Mouse (Mus musculus) forebrain, embryonic 14.5 days (tissue): ENCODE results near the gene Scfd2. TPM values are rescaled to one million over a fixed set of nuclear protein-coding genes. Genes with fewer than 3 reads are reported as not detected.

Source experiments
- ATAC-seq: fragments of 200-750 bp; cut with Nextera tagmentation; 2 replicates; pipeline ENCODE4 v1.8.0; 2017; ENCODE audit warnings: mild to moderate bottlenecking, moderate library complexity
- DNase-seq: peaks from one replicate; pipeline ENCODE4 v3.0.0-alpha.2; 2015; ENCODE audit warnings: low spot score
- H3K27ac ChIP-seq: fragments of 300-500 bp; sonication (generic); 2 replicates; pipeline ENCODE4 v1.5.1; 2014; ENCODE audit warnings: low read depth, mild to moderate bottlenecking, control low read depth, low read length, moderate library complexity
- H3K27me3 ChIP-seq: fragments of 300-500 bp; sonication (generic); replicated peaks from 2 replicates; pipeline ENCODE4 v1.6.1; 2014; ENCODE audit warnings: low read length, control low read depth, mixed read lengths; ENCODE audit not compliant: control insufficient read depth, insufficient read depth
- H3K36me3 ChIP-seq: fragments of 300-500 bp; sonication (generic); 2 replicates; pipeline ENCODE4 v1.6.1; 2014; ENCODE audit warnings: low read length, control low read depth; ENCODE audit not compliant: control insufficient read depth, insufficient read depth
- H3K4me1 ChIP-seq: fragments of 300-500 bp; sonication (generic); 2 replicates; pipeline ENCODE4 v1.6.1; 2014; ENCODE audit warnings: antibody characterized with exemption, low read length, control low read depth; ENCODE audit not compliant: control insufficient read depth, insufficient read depth
- H3K4me2 ChIP-seq: fragments of 300-500 bp; sonication (generic); 2 replicates; pipeline ENCODE4 v1.6.1; 2014; ENCODE audit warnings: mild to moderate bottlenecking, control low read depth, low read length
- H3K4me3 ChIP-seq: fragments of 300-500 bp; sonication (generic); 2 replicates; pipeline ENCODE4 v1.5.1; 2014; ENCODE audit warnings: low read depth, low read length, control low read depth
- H3K9ac ChIP-seq: fragments of 300-500 bp; sonication (generic); 2 replicates; pipeline ENCODE4 v1.6.1; 2014; ENCODE audit warnings: mild to moderate bottlenecking, low read length, control low read depth, moderate library complexity
- H3K9me3 ChIP-seq: fragments of 300-500 bp; sonication (generic); replicated peaks from 2 replicates; pipeline ENCODE4 v1.6.1; 2016; ENCODE audit warnings: low read length, control low read depth, mixed read lengths; ENCODE audit not compliant: control insufficient read depth
- WGBS: fragments of 180-500 bp; shearing (Covaris S2); extraction: QIAGEN DNeasy Blood & Tissue Kit; methylation state at CpG from one replicate; pipeline ENCODE4 v1.1.7; 2014; 5-methylcytosine and 5-hydroxymethylcytosine counted together
- polyA plus RNA-seq: library from polyadenylated mRNA; unstranded; fragments of >200 nt; fragmentation: Nextera tagmentation; extraction: Ambion mirVana; gene quantifications from 2 replicates; pipeline ENCODE4 v1.2.1, GENCODE M21; 2014

Gene Scfd2
- polyA plus RNA-seq, 1 experiment from 2014 or later, result 18.6 TPM

DNA sequence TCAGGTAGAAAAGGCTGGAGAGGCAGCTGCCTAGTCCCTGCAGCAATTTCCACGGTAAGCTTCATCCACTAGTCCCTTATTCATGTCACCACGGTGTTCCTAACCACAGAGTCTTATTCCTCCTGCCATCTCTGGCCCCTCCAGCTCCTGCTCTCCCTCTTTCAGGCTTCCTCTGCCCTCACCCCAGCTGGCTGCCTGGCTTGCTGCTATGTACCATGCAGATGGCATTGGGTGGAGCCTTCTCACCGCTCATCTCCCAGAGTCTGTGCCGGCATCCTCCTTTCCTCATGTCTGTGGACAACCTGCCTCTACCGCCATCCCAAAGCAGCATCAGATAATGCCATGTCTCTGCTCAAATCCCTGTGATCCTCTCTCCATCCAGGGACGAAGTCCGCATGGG is 218.0 kb downstream of the Scfd2 start:
- Histone ChIP-seq H3K36me3 (no peaks in the 10 kb centered on the region), H3K4me2 (no peak overlapping the region), H3K9ac (no peak overlapping the region), H3K27ac (no peak overlapping the region), H3K27me3 (no peaks in the 10 kb centered on the region), H3K4me3 (no peak overlapping the region), H3K9me3 (no peaks in the 10 kb centered on the region), H3K4me1 (no peaks in the 10 kb centered on the region; the same call in 1 of the 2 replicates)
- DNase-seq (no peak), ATAC-seq (no peak)
- WGBS, result 81% methylated on average over 7 of the region's 7 CpGs

DNA sequence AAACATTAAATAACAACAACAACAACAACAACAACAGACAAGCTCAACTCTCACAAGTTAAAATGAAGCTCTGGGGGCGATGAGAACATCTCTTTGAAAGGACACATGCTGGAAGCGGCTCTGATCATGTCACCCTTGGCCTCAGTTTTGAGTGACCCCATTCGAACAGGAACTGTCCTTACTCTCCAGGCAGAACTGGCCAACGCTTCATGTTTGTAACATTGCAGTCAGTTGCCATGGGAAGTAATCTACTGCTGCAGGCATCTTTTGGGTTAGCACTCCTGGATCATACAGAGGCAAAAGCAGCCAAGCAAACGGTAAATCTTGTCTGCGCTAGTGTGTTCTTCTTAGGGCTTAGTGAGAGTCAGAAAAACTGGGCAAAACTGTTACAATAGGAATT is 219.7 kb downstream of the Scfd2 start:
- Histone ChIP-seq H3K27me3 (no peaks in the 10 kb centered on the region), H3K9ac (no peak overlapping the region), H3K4me1 (no peaks in the 10 kb centered on the region; the same call in 1 of the 2 replicates), H3K4me3 (no peak overlapping the region), H3K27ac (no peak overlapping the region), H3K9me3 (no peaks in the 10 kb centered on the region), H3K36me3 (no peaks in the 10 kb centered on the region), H3K4me2 (no peak overlapping the region)
- 58% methylated on average over 6 of the region's 6 CpGs for WGBS
- ATAC-seq (no peak), DNase-seq (no peak)

DNA sequence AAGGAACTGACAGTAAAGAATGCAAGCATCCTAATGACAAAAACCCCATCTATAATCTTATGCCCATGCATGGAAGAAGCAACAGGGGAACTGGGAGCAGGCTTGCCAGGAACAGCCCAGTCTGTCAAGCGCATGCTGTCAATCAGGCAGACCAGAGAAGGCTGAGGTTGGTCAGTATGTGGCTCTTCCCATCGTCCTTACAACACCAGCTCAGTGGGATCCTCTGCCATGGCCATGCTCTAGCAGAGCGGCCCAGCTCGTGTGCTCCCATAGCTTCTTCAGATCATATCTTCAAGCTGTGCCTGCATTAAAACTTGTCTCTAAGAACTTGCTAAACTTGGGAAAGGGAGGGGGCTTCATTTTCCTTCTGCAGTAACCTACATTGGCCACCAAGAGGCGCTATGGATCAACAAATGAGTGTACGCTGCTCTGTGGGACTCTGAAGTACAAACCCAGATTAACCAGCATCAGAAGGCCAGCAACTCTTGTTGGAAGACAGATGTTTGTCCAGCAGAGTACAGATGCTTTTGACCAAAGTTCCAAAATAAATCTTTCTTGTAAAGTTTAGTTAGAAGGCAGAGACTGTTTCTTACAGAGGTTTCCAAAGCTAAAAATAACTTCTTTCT is 220.2 kb downstream of the Scfd2 start:
- DNase-seq, result peak; percentile 83
- H3K36me3 ChIP-seq, result no peaks in the 10 kb centered on the region
- no peak overlapping the region for H3K27ac ChIP-seq
- H3K4me1 ChIP-seq, result no peaks in the 10 kb centered on the region; the same call in 1 of the 2 replicates
- H3K4me2 ChIP-seq, result no peak overlapping the region
- H3K9ac ChIP-seq, result no peak overlapping the region
- H3K4me3 ChIP-seq, result no peak overlapping the region
- no peaks in the 10 kb centered on the region for H3K9me3 ChIP-seq
- WGBS, result 36% methylated on average over 6 of the region's 6 CpGs
- no peaks in the 10 kb centered on the region for H3K27me3 ChIP-seq
- ATAC-seq, result peak; percentile 68

- no peak overlapping the region for H3K9ac ChIP-seq
- 86% methylated on average over 5 of the region's 5 CpGs for WGBS
- no peak overlapping the region for H3K27ac ChIP-seq
- H3K27me3 ChIP-seq, result no peaks in the 10 kb centered on the region
- DNase-seq, result no peak
- H3K4me2 ChIP-seq, result no peak overlapping the region
- H3K4me3 ChIP-seq, result no peak overlapping the region
- ATAC-seq, result no peak
- H3K4me1 ChIP-seq, result no peaks in the 10 kb centered on the region; the same call in 1 of the 2 replicates
- H3K9me3 ChIP-seq, result no peaks in the 10 kb centered on the region
- H3K36me3 ChIP-seq, result no peaks in the 10 kb centered on the region
These were observed 221.5 kb downstream of the Scfd2 start for GRCm38 (mm10) chr5:74310101-74310500.

DNA sequence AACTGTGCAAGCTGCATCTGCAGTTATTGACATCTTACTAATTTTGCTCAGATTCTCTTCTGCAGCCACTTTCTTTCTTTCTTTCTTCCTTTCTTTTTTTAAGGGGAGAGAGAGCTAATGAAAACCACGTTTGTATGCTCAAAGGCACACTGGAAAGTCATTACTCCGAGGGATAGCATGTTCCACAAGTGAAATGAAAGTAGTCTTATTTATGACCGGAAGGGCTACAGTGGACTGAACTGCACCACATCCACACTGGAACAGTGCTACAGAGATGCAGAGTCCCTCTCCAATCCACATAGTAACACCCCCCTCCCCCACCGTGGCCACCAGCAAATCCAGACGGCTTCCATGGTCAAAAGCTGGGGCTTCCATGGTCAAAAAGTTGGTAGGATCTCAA is 224.3 kb downstream of the Scfd2 start:
- Histone ChIP-seq H3K27ac (no peak overlapping the region), H3K27me3 (no peaks in the 10 kb centered on the region), H3K4me3 (no peak overlapping the region), H3K9me3 (no peaks in the 10 kb centered on the region), H3K9ac (no peak overlapping the region), H3K36me3 (no peaks in the 10 kb centered on the region), H3K4me1 (no peaks in the 10 kb centered on the region), H3K4me2 (no peak overlapping the region)
- ATAC-seq (no peak), DNase-seq (no peak)
- WGBS, result 86% methylated on average over 5 of the region's 5 CpGs

DNA sequence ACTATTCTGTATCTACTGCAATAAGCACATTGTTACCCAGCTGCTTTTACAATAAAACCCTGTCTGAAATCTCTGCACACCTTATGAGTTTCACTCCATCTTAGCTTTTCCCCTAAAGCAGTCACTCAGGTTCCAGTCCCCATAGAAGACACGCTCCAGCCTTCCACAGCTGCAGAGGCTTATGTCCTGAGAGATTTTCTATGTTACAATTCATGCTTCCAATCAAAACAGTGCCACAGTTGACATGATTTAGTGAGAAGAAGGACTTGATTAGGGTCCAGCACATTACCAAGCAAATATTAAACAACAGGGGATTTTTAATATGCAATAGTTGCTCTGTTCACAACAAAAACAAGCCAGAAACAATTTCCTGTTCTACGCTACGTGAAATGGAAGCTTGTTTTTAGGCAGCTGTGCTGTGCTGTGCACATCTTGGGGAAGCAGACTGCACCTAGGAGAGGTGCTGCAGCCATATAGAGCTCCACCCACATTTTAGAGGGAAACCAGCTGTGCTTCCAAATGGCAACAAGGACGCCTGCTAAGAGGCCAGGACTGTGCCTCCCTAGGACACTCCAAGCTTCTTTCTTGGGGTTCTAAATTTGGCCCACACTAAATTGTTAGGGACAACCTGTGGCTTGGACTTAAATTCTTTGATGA is 225.9 kb downstream of the Scfd2 start:
- Histone ChIP-seq H3K36me3 (no peaks in the 10 kb centered on the region), H3K9me3 (no peaks in the 10 kb centered on the region), H3K27me3 (no peaks in the 10 kb centered on the region), H3K27ac (no peak overlapping the region), H3K4me3 (no peak overlapping the region), H3K9ac (no peak overlapping the region), H3K4me2 (no peak overlapping the region), H3K4me1 (no peaks in the 10 kb centered on the region)
- ATAC-seq, result no peak
- no peak for DNase-seq
- WGBS, result 77% methylated on average over 4 of the region's 4 CpGs

DNA sequence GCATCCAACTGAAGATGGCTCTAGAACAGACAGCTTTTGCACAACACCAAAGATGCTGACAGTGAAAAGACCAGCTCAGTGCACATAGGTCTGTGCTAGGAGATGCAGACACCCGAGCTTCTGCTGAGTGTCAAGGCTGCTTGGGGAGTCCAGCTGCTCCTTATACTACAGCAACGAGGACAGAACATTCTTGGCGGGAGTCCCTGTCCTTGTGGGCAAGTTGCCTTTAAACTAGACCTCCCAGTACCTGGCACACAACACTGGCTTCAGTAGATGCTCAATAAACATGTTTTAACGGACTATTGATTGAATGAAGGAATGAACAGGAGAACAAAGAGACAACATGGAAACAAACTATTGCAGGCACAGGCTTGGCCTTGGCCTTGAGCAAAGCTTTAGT is 226.8 kb downstream of the Scfd2 start:
- WGBS, result 59% methylated on average over 4 of the region's 4 CpGs

DNA sequence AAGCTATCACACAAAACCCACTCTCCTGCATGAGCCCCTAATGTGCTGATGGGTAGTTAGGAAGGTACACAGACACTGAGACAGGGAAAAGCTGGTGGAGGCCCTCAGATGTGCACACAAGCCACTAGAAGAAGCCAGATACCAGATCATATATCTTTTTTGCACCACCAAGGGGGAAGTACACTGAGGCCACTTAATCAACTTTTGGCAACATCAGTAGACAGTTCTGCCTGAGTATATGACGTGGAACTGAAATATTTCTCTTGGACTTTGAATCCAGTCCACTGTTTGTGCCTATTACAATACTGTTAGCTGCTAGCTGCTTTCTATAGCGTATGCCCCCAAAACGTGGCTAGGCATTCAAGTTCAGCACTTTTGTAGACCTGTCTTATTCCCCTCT is 229.2 kb downstream of the Scfd2 start:
- Histone ChIP-seq H3K27me3 (no peaks in the 10 kb centered on the region), H3K4me2 (no peak overlapping the region), H3K9ac (no peak overlapping the region), H3K36me3 (no peaks in the 10 kb centered on the region), H3K27ac (no peak overlapping the region), H3K9me3 (no peaks in the 10 kb centered on the region), H3K4me3 (no peak overlapping the region), H3K4me1 (no peaks in the 10 kb centered on the region)
- ATAC-seq (no peak), DNase-seq (no peak)
- WGBS, result 81% methylated on average over 3 of the region's 3 CpGs

More for the DNA sequence above, 226.8 kb downstream of the Scfd2 start:
- Histone ChIP-seq H3K9ac (no peak overlapping the region), H3K9me3 (no peaks in the 10 kb centered on the region), H3K4me2 (no peak overlapping the region), H3K27ac (no peak overlapping the region), H3K27me3 (no peaks in the 10 kb centered on the region), H3K4me1 (no peaks in the 10 kb centered on the region), H3K4me3 (no peak overlapping the region), H3K36me3 (no peaks in the 10 kb centered on the region)
- ATAC-seq (no peak), DNase-seq (no peak)

GRCm38 (mm10) chr5:74301443-74301842 is 230.1 kb downstream of the Scfd2 start:
- ATAC-seq (no peak), DNase-seq (no peak)
- H3K27ac ChIP-seq, result no peak overlapping the region
- no peak overlapping the region for H3K9ac ChIP-seq
- H3K4me1 ChIP-seq, result no peaks in the 10 kb centered on the region
- no peak overlapping the region for H3K4me2 ChIP-seq
- no peak overlapping the region for H3K4me3 ChIP-seq
- H3K36me3 ChIP-seq, result no peaks in the 10 kb centered on the region
- H3K9me3 ChIP-seq, result no peaks in the 10 kb centered on the region
- 91% methylated on average over 2 of the region's 2 CpGs for WGBS
- no peaks in the 10 kb centered on the region for H3K27me3 ChIP-seq
